Mouse (Mus musculus): ENCODE measurements at regions not wholly inside any gene's neighbourhood (a gene's known extent, or its start where the extent isn't known, plus 50 kb on each side); places are given as distances from the start of the nearest gene placed in this dataset.

DNA sequence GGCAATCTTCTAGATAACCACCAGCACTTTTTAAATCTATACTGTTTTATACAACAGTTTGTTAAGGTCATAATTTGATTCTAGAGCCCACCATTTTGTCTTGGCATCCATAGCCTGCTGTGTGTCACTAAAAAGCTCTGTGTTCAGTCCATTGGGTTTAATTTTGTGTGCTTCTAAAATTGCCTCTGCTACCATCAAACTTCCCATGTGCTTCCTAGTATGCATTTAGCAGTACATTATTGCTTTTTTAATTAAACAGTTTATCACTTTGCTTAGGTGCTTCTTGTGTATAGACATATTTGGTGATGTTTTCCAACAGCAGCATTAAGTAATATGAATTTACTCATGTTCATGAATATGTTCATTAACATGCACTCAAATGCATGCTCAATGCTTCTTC, 102.4 kb upstream of the Egfr start:
- TF ChIP-seq CTCF (conservative IDR thresholded peaks at IDR 0.05 in 1 of 2, IDR thresholded peaks at IDR 0.05 in 1 of 2; ENCODE audit: low read depth in 2 of 2, low read length in 2 of 2) (no peak), NELFE (IDR thresholded peaks at IDR 0.05; ENCODE audit: low read depth, low read length) (no peak), EP300 (IDR thresholded peaks at IDR 0.05; ENCODE audit: low read length) (no peak), POLR2A (IDR thresholded peaks at IDR 0.05; ENCODE audit: low read depth, low read length) (no peak), MEF2A (IDR thresholded peaks at IDR 0.05; ENCODE audit: borderline replicate concordance, low read depth, low read length) (no peak), TBP (conservative IDR thresholded peaks at IDR 0.05; ENCODE audit: low read depth, low read length) (no peak), E2F4 (IDR thresholded peaks at IDR 0.05; ENCODE audit: insufficient replicate concordance, low read depth, low read length) (no peak), JUN (IDR thresholded peaks at IDR 0.05; ENCODE audit: insufficient read depth, low read depth, low read length) (no peak), TCF12 (IDR thresholded peaks at IDR 0.05; ENCODE audit: low read depth, low read length) (no peak), CHD1 (IDR thresholded peaks at IDR 0.05; ENCODE audit: low read depth, low read length) (no peak), BHLHE40 (IDR thresholded peaks at IDR 0.05; ENCODE audit: low read depth, low read length) (no peak)
